ENCODE assay signal across 14 mouse cellular contexts in genomic region chr12:13076699-13077287, GRCm38 (mm10).
DNase-seq lines count a peak whose midpoint lies in the region; ATAC-seq and TF ChIP-seq lines count a peak whose summit lies in the region.
"Had no signal": no experiment of that assay in that cellular context is flagged by ENCODE, and none has a peak within 500 bp of the region (broad histone marks: within the 10 kb centered on the region; RNA-seq: fewer than 3 reads in every experiment).

No protein-coding gene starts in this region.

- WGBS in hindbrain, embryonic 10.5 days: 64% methylated on average over 3 of the region's 3 CpGs
- WGBS in hindbrain, embryonic 12.5 days: 57% methylated on average over 3 of the region's 3 CpGs
- WGBS in stomach, embryonic 16.5 days: 44% methylated on average over 3 of the region's 3 CpGs
- WGBS in stomach, postnatal 0 days: 45% methylated on average over 3 of the region's 3 CpGs

- H3K27me3 ChIP-seq in hindbrain, embryonic 10.5 days (ENCODE audit: insufficient read depth, poor library complexity, severe bottlenecking): no peaks in the 10 kb centered on the region
- no peaks in the 10 kb centered on the region for H3K27me3 ChIP-seq in hindbrain, embryonic 12.5 days
- H3K27me3 ChIP-seq in stomach, embryonic 16.5 days (ENCODE audit: control insufficient read depth, insufficient read depth, low read length): no peaks in the 10 kb centered on the region
- H3K27me3 ChIP-seq in stomach, postnatal 0 days (ENCODE audit: control insufficient read depth, insufficient read depth, low read length): no peaks in the 10 kb centered on the region
- H3K27me3 ChIP-seq: midbrain, embryonic 12.5 days had no signal

- no peaks in the 10 kb centered on the region for H3K36me3 ChIP-seq in hindbrain, embryonic 10.5 days
- H3K36me3 ChIP-seq in hindbrain, embryonic 12.5 days: no peaks in the 10 kb centered on the region
- H3K36me3 ChIP-seq in stomach, embryonic 16.5 days (ENCODE audit: control insufficient read depth, insufficient read depth, low read length): no peaks in the 10 kb centered on the region
- H3K36me3 ChIP-seq in stomach, postnatal 0 days (ENCODE audit: control insufficient read depth, insufficient read depth, low read length): no peaks in the 10 kb centered on the region
- H3K36me3 ChIP-seq: midbrain, embryonic 12.5 days had no signal

- no peak overlapping the region for H3K4me3 ChIP-seq in hindbrain, embryonic 10.5 days
- no peak overlapping the region for H3K4me3 ChIP-seq in hindbrain, embryonic 12.5 days
- H3K4me3 ChIP-seq in stomach, embryonic 16.5 days (replicated peaks; ENCODE audit: low read length): no peak overlapping the region
- no peak overlapping the region for H3K4me3 ChIP-seq in stomach, postnatal 0 days (ENCODE audit: low read depth, low read length)
- H3K4me3 ChIP-seq: midbrain, embryonic 12.5 days had no signal

- peak overlapping the region; percentile 53 for H3K27ac ChIP-seq in hindbrain, embryonic 10.5 days
- H3K27ac ChIP-seq in hindbrain, embryonic 12.5 days: no peak overlapping the region
- no peak overlapping the region for H3K27ac ChIP-seq in stomach, embryonic 16.5 days (ENCODE audit: low read length)
- no peak overlapping the region for H3K27ac ChIP-seq in stomach, postnatal 0 days (replicated peaks)
- H3K27ac ChIP-seq: midbrain, embryonic 12.5 days had no signal

- no peak overlapping the region for H3K4me2 ChIP-seq in hindbrain, embryonic 12.5 days (replicated peaks)
- no peak overlapping the region for H3K4me2 ChIP-seq in stomach, embryonic 16.5 days (ENCODE audit: low read depth, low read length)
- H3K4me2 ChIP-seq in stomach, postnatal 0 days (replicated peaks; ENCODE audit: low read depth): no peak overlapping the region
- H3K4me2 ChIP-seq: midbrain, embryonic 12.5 days had no signal

- no peak for ATAC-seq in hindbrain, embryonic 12.5 days (ENCODE audit: low FRiP score)
- 0 out of 2 replicates have a peak, but pooled peaks have one; percentile 17 for ATAC-seq in stomach, embryonic 16.5 days (ENCODE audit: insufficient read depth, low FRiP score)
- no peak for ATAC-seq in stomach, postnatal 0 days (ENCODE audit: low FRiP score, low TSS enrichment)
- ATAC-seq in granulocyte monocyte progenitor cell, adult 5-6 weeks (replicated peaks; ENCODE audit: poor library complexity, severe bottlenecking): 0 out of 2 replicates have a peak, but pooled peaks have one; percentile 5

- DNase-seq in hindbrain, embryonic 10.5 days (ENCODE audit: low spot score): no peak
- DNase-seq in stomach, postnatal 0 days (ENCODE audit: low spot score): no peak
- no peak for DNase-seq in cerebellum, adult 11-12 months
- no peak for DNase-seq in embryo, embryonic 10.5 days (ENCODE audit: low spot score)
- DNase-seq: adrenal gland, postnatal 25 days; cerebellum, adult 9-10 months; gastrocnemius, postnatal 36 days; kidney, adult 18-20 months; left cerebral cortex, postnatal 4 days; right cerebral cortex, postnatal 25 days had no signal

- peaks cover 5% of the 10 kb centered on the region; the same call in 1 of the 2 replicates for H3K9me3 ChIP-seq in hindbrain, embryonic 10.5 days
- no peaks in the 10 kb centered on the region for H3K9me3 ChIP-seq in hindbrain, embryonic 12.5 days (replicated peaks)
- H3K9me3 ChIP-seq in stomach, embryonic 16.5 days (replicated peaks; ENCODE audit: control insufficient read depth, low read length): no peaks in the 10 kb centered on the region
- H3K9me3 ChIP-seq in stomach, postnatal 0 days (ENCODE audit: control insufficient read depth, low read length): no peaks in the 10 kb centered on the region
- H3K9me3 ChIP-seq: midbrain, embryonic 12.5 days had no signal

- no peak overlapping the region for H3K9ac ChIP-seq in hindbrain, embryonic 12.5 days
- H3K9ac ChIP-seq in stomach, embryonic 16.5 days (ENCODE audit: low read length): no peak overlapping the region
- H3K9ac ChIP-seq in stomach, postnatal 0 days (ENCODE audit: low read length): no peak overlapping the region
- H3K9ac ChIP-seq: midbrain, embryonic 12.5 days had no signal

- H3K4me1 ChIP-seq in hindbrain, embryonic 10.5 days (replicated peaks): peaks cover 36% of the 10 kb centered on the region
- H3K4me1 ChIP-seq in hindbrain, embryonic 12.5 days: 0 out of 2 replicates have a peak, but pooled peaks cover 3% of the 10 kb centered on the region
- H3K4me1 ChIP-seq in stomach, embryonic 16.5 days (ENCODE audit: control insufficient read depth, insufficient read depth, low read length): peaks cover 4% of the 10 kb centered on the region; the same call in 1 of the 2 replicates
- no peaks in the 10 kb centered on the region for H3K4me1 ChIP-seq in stomach, postnatal 0 days (replicated peaks; ENCODE audit: control insufficient read depth, insufficient read depth)
- H3K4me1 ChIP-seq: midbrain, embryonic 12.5 days had no signal

- no peak for TF ChIP-seq EP300 in stomach, postnatal 0 days (optimal IDR thresholded peaks at IDR 0.05)

- TF ChIP-seq CTCF in stomach, postnatal 0 days (IDR thresholded peaks at IDR 0.05; ENCODE audit: low read depth): no peak

Comparison
In these comparisons a context has a peak if more than half of its experiments do, and no peak if none do; other contexts are left out.
1. ATAC-seq: peak in stomach, embryonic 16.5 days (single experiment) and granulocyte monocyte progenitor cell, adult 5-6 weeks (single experiment); none in hindbrain, embryonic 12.5 days (single experiment) and stomach, postnatal 0 days (single experiment).